Mouse (Mus musculus) kidney, postnatal 4 days (tissue): ENCODE measurements at regions not wholly inside any gene's neighbourhood (a gene's known extent, or its start where the extent isn't known, plus 50 kb on each side); places are given as distances from the start of the nearest gene placed in this dataset.

Source experiments
- DNase-seq, 2 experiments: peaks; one replicate each; pipeline ENCODE4 v3.0.0; 2021; ENCODE audit warnings: mixed read lengths in 2 of 2

GRCm38 (mm10) chr8:126708956-126709355 is 115.2 kb upstream of the Irf2bp2 start:
- DNase-seq: no peak

DNA sequence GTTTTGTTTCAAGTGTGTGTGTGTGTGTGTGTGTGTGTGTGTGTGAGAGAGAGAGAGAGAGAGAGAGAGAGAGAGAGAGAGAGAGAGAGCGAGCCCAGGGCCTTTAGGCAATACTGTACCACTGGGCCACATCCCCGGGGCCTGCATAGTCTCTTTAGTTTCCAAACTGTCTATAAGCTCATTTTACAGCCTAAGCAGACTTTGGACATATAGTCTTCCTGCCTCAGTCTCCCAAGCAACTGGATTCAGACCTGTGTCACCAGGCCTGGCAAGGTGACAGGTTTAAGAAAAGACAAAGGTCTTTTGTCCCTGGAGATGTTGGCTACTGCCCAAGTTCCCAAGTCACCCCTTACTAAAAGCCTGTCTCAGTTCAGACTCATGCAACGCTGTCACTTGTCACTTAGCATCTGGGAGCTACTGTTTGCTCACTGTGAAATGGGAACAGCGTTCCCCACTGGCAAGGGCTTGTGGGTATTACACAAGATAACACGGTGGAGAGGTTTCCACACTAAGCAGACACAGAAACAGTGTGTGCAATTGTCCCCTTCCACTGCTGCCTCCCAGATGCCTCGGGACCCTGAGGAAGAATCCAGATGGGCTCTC is 113.6 kb upstream of the Irf2bp2 start:
- DNase-seq: no peak

GRCm38 (mm10) chr8:126706247-126706646 is 112.5 kb upstream of the Irf2bp2 start:
- DNase-seq: no peak

DNA sequence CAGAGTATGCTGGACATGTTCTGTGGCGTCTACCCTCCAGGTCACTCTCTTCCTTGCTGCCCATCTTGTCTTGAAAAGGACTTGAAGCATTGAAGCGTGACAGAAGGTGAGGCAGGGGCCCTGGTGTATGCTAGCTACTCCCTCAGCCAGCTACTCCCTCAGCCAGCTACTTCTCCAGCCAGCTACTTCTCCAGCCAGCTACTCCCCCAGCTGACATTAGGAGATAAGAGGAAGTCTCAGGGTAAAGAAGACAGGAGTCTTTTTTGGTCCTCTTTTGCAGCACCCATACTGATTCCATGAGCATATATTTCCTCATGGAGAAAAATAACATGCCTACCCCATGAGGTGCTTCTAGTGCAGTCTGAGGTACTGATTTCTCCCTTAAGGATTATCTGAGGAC is 111.6 kb upstream of the Irf2bp2 start:
- DNase-seq: no peak

GRCm38 (mm10) chr8:126704706-126705105 is 110.9 kb upstream of the Irf2bp2 start:
- DNase-seq: peak in 1 of 2 experiments; percentile 42

- DNase-seq: no peak
These were observed 109.8 kb upstream of the Irf2bp2 start for GRCm38 (mm10) chr8:126703546-126703945.

GRCm38 (mm10) chr8:126702294-126702693 is 108.5 kb upstream of the Irf2bp2 start:
- no peak for DNase-seq

DNA sequence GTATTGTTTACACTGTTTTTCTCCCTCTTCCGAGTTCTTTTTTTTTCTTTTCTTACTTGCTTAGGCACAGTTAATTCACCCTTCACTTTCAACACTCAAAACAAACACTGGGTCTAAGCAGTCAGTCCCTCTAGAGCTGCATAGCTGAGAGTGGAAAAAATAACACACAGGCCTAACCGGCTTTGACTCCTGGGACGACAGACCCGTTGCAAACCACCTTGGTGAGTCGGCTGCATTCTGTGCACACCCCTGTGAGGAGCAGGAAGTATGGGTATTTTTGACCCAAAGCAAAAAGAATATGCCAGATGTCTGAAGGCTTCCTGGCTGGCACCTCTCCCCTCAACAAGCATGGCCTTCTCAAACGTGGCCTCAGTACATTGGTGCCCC is 105.6 kb upstream of the Irf2bp2 start:
- peak; percentile 39 to 55 for DNase-seq

- peak; percentile 60 to 76 for DNase-seq
These were observed 105.0 kb upstream of the Irf2bp2 start for GRCm38 (mm10) chr8:126698601-126699388.

- DNase-seq: no peak
These were observed 102.7 kb upstream of the Irf2bp2 start for GRCm38 (mm10) chr8:126696346-126697010.

- peak in 1 of 2 experiments; percentile 49 for DNase-seq
These were observed 100.6 kb upstream of the Irf2bp2 start for GRCm38 (mm10) chr8:126694370-126694769.

GRCm38 (mm10) chr8:126693642-126694041 is 99.9 kb upstream of the Irf2bp2 start:
- DNase-seq: no peak

DNA sequence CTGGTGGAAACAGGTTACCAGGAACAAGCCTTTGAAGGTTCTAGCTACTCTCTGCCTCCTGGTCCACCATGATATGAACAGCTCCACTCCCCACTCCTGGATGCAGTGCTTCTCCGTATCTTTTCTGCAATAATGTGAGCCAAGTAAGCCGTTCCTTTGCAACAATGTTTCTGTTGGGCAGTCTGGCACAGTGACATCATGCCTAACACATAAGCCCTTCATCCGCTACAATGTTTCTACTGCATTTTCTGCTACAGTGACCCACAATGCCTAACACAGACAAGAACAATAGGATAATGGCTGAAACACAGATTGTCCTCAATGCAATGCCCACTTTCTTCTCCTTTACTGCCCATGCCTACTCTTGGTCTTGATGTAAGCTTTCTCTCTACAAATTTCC is 98.9 kb upstream of the Irf2bp2 start:
- DNase-seq: no peak

DNA sequence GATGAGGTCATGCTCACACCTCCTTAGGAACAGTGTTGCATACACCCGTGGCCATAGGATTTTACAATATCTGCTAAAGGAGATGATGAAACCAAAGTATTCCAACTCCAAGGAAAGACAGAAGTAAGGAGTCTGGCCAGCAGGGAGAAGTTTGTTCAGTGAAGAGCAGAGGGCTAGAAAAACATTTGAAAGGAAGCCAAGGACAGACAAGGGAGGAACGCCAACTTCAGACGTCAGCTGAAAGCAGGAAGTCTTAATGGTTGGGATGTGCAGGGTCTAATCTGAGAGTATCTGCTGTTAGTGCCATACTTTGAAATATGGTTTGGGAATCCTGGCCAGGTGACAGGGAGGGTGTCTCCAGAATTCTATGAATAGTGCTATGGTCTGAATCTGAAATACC is 98.5 kb upstream of the Irf2bp2 start:
- peak; percentile 46 to 48 for DNase-seq

DNA sequence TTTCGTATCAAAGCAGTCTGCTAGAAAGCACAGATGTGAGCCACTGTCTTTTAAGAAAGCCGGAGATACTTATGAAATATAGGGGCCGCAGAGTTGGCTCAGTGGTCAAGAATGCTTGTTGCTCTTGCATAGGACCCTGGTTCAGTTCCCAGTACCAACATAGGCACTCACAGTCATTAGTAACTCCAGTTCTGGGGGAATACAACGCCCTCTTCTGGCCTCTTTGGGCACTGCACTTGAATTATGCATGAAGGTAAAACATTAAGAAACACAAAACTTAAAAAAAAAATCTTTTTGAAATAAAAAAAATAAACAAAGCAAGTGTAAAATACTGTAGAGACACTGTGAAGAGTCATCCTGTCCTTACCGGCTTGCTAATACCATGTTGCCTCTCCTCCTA is 94.7 kb upstream of the Irf2bp2 start:
- DNase-seq: no peak

GRCm38 (mm10) chr8:126688014-126688413 is 94.2 kb upstream of the Irf2bp2 start:
- peak in 1 of 2 experiments; percentile 54 for DNase-seq

GRCm38 (mm10) chr8:126686827-126687226 is 93.0 kb upstream of the Irf2bp2 start:
- no peak for DNase-seq

- no peak for DNase-seq
These were observed 91.6 kb upstream of the Irf2bp2 start for GRCm38 (mm10) chr8:126685365-126685764.

GRCm38 (mm10) chr8:126683950-126684349 is 90.2 kb upstream of the Irf2bp2 start:
- no peak for DNase-seq

- DNase-seq: no peak
These were observed 89.8 kb upstream of the Irf2bp2 start for GRCm38 (mm10) chr8:126683555-126683947.

GRCm38 (mm10) chr8:126682817-126683554 is 89.2 kb upstream of the Irf2bp2 start:
- DNase-seq: no peak

DNA sequence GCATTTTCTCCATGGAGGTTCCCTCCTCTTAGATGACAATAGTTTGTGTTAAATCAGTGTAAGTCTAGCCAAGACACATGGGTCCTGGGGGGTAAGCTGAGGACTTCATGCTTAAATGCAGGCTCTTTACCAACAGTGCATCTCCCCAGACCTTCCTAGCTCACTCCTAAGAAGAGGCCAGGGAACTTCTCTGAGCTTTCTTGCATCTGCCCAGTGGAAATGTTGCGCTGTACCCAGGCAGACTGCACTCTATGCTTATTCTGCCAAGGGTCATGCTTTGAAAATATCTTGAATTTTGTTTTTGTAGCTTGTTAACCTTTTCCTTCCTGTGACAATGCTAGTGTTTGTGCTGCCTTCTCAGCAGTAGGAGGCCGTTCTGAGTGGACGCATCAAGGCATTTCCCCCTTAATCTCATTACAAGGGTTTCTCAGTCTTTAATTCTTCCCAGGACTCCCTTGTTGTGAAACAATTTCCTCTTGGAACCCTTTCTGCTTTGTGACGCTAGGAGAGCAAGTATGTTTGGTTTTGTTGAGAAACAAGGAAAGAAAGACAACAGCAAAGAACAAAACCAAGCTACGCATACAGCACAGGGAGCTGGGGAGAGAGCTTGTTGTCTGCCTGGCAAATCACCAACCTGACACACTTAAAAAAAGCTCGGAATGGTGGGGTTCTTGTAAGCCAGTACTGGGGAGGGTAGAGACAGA is 88.3 kb upstream of the Irf2bp2 start:
- DNase-seq: peak in 1 of 2 experiments; percentile 27
